Mouse (Mus musculus) liver, embryonic 14.5 days (tissue): ENCODE data around the gene Olfr1233. TPM values are rescaled to one million over a fixed set of nuclear protein-coding genes. Genes with fewer than 3 reads are reported as not detected.

ENCODE experiments used
- ATAC-seq: fragments of 200-750 bp; cut with Nextera tagmentation; 2 replicates; pipeline ENCODE4 v1.8.0; 2017; ENCODE audit warnings: moderate number of reproducible peaks, mild to moderate bottlenecking, moderate library complexity; ENCODE audit not compliant: insufficient read depth
- DNase-seq, 3 experiments: peaks; one replicate each; pipeline ENCODE4 v3.0.0-alpha.2; 2012 to 2013; ENCODE audit warnings: low read depth in 3 of 3, low spot score in 3 of 3
- H3K27ac ChIP-seq: fragments of 300-500 bp; sonication (generic); 2 replicates; pipeline ENCODE4 v1.5.1; 2014; ENCODE audit warnings: moderate library complexity, mild to moderate bottlenecking, control low read depth, inconsistent platforms
- H3K27me3 ChIP-seq: fragments of 300-500 bp; sonication (generic); 2 replicates; pipeline ENCODE4 v1.6.1; 2014; ENCODE audit warnings: mild to moderate bottlenecking, low read length, moderate library complexity; ENCODE audit not compliant: control insufficient read depth, insufficient read depth
- H3K36me3 ChIP-seq: fragments of 300-500 bp; sonication (generic); replicated peaks from 2 replicates; pipeline ENCODE4 v1.6.1; 2014; ENCODE audit warnings: low read depth; ENCODE audit not compliant: control insufficient read depth, insufficient read depth
- H3K4me1 ChIP-seq, 2 experiments: fragments of 200-500 bp in 1 of 2; fragments of 300-500 bp in 1 of 2; sonication (generic) in 1 of 2; replicated peaks; 2 replicates each; pipeline ENCODE4 v1.6.1; 2012 to 2014; ENCODE audit warnings: antibody characterized with exemption in 1 of 2, inconsistent platforms in 1 of 2, low read length in 1 of 2; ENCODE audit not compliant: control insufficient read depth in 2 of 2, insufficient read depth in 2 of 2
- H3K4me2 ChIP-seq: fragments of 300-500 bp; sonication (generic); 2 replicates; pipeline ENCODE4 v1.6.1; 2014; ENCODE audit warnings: low read depth, mild to moderate bottlenecking, control low read depth, moderate library complexity
- H3K4me3 ChIP-seq, 2 experiments: fragments of 200-500 bp in 1 of 2; fragments of 300-500 bp in 1 of 2; sonication (generic) in 1 of 2; 2 replicates each; pipeline ENCODE4 v1.5.1; 2012 to 2014; ENCODE audit warnings: low read depth in 2 of 2, low read length in 2 of 2, mild to moderate bottlenecking in 2 of 2, control low read depth in 1 of 2, inconsistent platforms in 1 of 2, moderate library complexity in 1 of 2; ENCODE audit not compliant: insufficient read depth in 1 of 2
- H3K9ac ChIP-seq: fragments of 300-500 bp; sonication (generic); replicated peaks from 2 replicates; pipeline ENCODE4 v1.6.1; 2014; ENCODE audit warnings: mild to moderate bottlenecking, control low read depth, moderate library complexity
- H3K9me3 ChIP-seq: fragments of 300-500 bp; sonication (generic); 2 replicates; pipeline ENCODE4 v1.6.1; 2016; ENCODE audit warnings: low read length, mixed read lengths; ENCODE audit not compliant: control insufficient read depth
- CTCF ChIP-seq: IDR thresholded peaks from 2 replicates; pipeline ENCODE4 v1.5.1; 2016; ENCODE audit warnings: antibody characterized with exemption, low read depth, control low read depth
- EP300 ChIP-seq: IDR thresholded peaks from 2 replicates; pipeline ENCODE4 v1.6.1; 2016; ENCODE audit warnings: antibody characterized with exemption, low read depth
- WGBS: fragments of 180-500 bp; shearing (Covaris S2); extraction: QIAGEN DNeasy Blood & Tissue Kit; methylation state at CpG from one replicate; pipeline ENCODE4 v1.1.7; 2014; ENCODE audit not compliant: insufficient replicate concordance; 5-methylcytosine and 5-hydroxymethylcytosine counted together
- polyA plus RNA-seq, 2 experiments: library from polyadenylated mRNA; depleted of rRNA in 1 of 2; stranded (reverse) in 1 of 2; unstranded in 1 of 2; fragments of >200 nt; fragmentation: Nextera tagmentation in 1 of 2; extraction: Ambion mirVana in 1 of 2; gene quantifications; 2 replicates each; pipeline versions ENCODE4 v1.2.1 to v1.2.3; 2012 to 2014

Olfr1233 gene
- not detected in 2 replicates for polyA plus RNA-seq (2012; rRNA removed)
- not detected in 2 replicates for polyA plus RNA-seq (2014; fragmentation: Nextera tagmentation; extraction: Ambion mirVana)

DNA sequence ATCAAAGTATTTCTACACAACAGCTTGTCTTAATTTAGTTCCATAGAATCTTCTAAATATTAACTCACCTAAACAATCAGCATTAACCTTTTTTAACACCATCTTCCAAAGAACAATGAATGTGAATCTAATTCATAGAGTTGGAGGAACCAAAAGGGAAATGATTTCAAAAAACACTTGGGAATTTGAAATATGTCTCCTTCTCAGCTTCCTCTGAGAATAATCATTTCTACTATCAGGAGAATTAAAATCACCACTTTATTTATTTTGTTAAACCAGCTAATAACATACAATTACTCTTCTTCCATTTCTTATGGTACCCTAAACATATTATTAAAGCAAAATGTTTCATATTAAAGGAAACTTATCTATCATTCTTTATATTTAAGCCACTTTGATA, at the start of gene Olfr1233:
Gene Olfr1233 (minus strand): TSS at position 101 of the 400 bp plus-strand sequence.
- TF ChIP-seq CTCF (no peak), EP300 (no peak)
- no peak within 1 kb of the TSS for H3K9ac ChIP-seq
- no peaks in the 10 kb centered on the region for H3K27me3 ChIP-seq
- ATAC-seq (no peak), DNase-seq (no peak)
- no peak within 1 kb of the TSS for H3K4me3 ChIP-seq
- H3K9me3 ChIP-seq = no peaks in the 10 kb centered on the region
- no peak within 1 kb of the TSS for H3K27ac ChIP-seq
- H3K4me1 ChIP-seq = no peaks in the 10 kb centered on the region
- H3K4me2 ChIP-seq = no peak within 1 kb of the TSS
- H3K36me3 ChIP-seq = no peaks in the 10 kb centered on the region

DNA sequence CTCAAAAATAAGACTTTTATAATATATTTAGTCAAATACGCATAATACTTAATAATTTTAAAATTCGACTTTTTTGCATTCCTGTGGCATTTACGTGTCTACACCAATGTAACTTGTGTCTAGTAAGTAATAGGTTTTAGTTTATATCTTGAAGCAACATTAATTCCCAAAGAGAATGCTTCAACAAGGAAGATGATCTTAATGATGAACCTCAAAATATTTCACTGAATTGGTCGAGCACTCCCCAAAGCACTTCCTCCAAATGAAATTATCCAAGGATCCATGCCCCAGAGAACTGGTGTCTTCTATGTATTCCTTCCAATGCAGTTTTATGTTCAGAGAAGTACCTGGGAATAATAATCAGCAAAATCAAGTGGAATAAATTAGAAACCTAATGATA, 22.6 kb upstream of the Olfr1233 start, which contains the start of gene Olfr1234:
Gene Olfr1234 (minus strand): TSS at position 101 of the 400 bp plus-strand sequence.
- no peak for DNase-seq
- H3K9me3 ChIP-seq = no peaks in the 10 kb centered on the region
- no peak within 1 kb of the TSS for H3K4me2 ChIP-seq
- 64% methylated on average over 4 of the region's 4 CpGs for WGBS
- H3K27ac ChIP-seq = no peak within 1 kb of the TSS
- TF ChIP-seq CTCF (no peak), EP300 (no peak)
- ATAC-seq = no peak
- H3K27me3 ChIP-seq = no peaks in the 10 kb centered on the region
- no peak within 1 kb of the TSS for H3K4me3 ChIP-seq
- no peaks in the 10 kb centered on the region for H3K4me1 ChIP-seq
- H3K36me3 ChIP-seq = no peaks in the 10 kb centered on the region
- no peak within 1 kb of the TSS for H3K9ac ChIP-seq

DNA sequence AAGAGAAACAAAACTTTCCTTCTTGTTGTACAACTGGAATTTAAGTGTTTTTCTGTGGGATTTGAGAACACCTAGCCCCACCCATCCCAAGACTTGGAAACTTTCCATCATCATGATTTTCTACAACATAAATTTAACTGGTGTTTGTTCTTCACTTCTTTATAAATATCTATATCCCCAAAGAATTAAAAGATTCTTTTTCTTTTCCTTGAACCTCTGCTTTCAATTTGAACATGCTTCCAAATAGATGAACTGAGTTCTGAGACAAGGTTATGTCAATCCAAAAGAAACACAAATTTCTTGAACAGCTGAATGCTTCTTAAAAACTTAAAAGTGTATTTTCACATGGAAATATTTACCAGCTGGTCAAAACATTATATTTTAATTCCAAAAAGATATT, 12.6 kb downstream of the Olfr1233 start, which contains the start of gene Olfr1232:
Gene Olfr1232 (minus strand): TSS at position 101 of the 400 bp plus-strand sequence.
- ATAC-seq (no peak), DNase-seq (no peak)
- H3K4me2 ChIP-seq = no peak within 1 kb of the TSS
- no peaks in the 10 kb centered on the region for H3K4me1 ChIP-seq
- H3K36me3 ChIP-seq = no peaks in the 10 kb centered on the region
- no peaks in the 10 kb centered on the region for H3K9me3 ChIP-seq
- H3K27me3 ChIP-seq = no peaks in the 10 kb centered on the region
- TF ChIP-seq EP300 (no peak), CTCF (no peak)
- H3K27ac ChIP-seq = no peak within 1 kb of the TSS
- no peak within 1 kb of the TSS for H3K4me3 ChIP-seq
- H3K9ac ChIP-seq = no peak within 1 kb of the TSS

DNA sequence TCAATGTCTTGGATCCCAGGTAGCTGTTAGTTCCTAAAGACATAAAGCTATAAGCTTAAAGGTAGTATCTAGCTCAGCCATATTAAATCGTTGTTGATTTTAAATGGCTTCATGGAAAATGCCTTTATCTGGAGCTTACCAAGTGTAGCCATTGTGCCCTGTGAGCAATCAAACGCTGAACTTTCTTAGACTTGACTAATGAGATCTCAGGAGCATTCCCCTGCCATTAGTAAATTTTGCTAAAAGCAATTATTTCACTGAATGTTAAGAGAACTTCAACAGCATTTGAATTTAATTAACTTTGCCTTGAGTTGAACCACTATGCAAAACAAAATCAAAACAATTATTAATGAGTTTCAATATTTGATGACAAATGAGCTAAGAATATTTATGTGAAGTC, 35.2 kb downstream of the Olfr1233 start, which contains the start of gene Olfr1231:
Gene Olfr1231 (minus strand): TSS at position 101 of the 400 bp plus-strand sequence.
- Histone ChIP-seq H3K9ac (no peak within 1 kb of the TSS), H3K4me1 (no peaks in the 10 kb centered on the region), H3K4me2 (no peak within 1 kb of the TSS), H3K9me3 (no peaks in the 10 kb centered on the region), H3K36me3 (no peaks in the 10 kb centered on the region), H3K4me3 (no peak within 1 kb of the TSS), H3K27me3 (no peaks in the 10 kb centered on the region), H3K27ac (no peak within 1 kb of the TSS)
- 50% methylated on average over 2 of the region's 2 CpGs for WGBS
- no peak for ATAC-seq
- no peak for TF ChIP-seq CTCF
- no peak for TF ChIP-seq EP300
- DNase-seq = no peak

DNA sequence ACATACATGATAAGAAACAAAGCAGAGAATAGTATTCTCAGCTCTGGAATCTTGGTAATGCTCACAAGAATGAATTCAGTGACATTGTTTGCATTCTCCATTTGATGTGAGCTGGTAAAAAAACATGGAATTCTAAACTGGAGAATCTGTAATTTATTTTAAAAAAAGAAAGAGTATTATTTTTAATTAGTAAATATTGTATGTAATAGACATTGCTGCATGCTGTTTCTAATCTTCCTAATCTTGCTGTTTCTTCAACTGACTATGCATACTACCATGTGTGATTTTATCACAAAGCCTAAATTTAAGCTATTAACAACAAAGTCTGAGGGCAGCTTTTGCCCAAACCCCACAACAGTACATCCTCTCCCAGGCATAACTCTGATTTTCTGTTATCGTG, 45.0 kb downstream of the Olfr1233 start, which contains the start of gene Olfr1230:
Gene Olfr1230 (minus strand): TSS at position 101 of the 400 bp plus-strand sequence.
- Histone ChIP-seq H3K9ac (no peak within 1 kb of the TSS), H3K4me3 (no peak within 1 kb of the TSS), H3K4me2 (no peak within 1 kb of the TSS), H3K27ac (no peak within 1 kb of the TSS), H3K9me3 (no peaks in the 10 kb centered on the region), H3K36me3 (no peaks in the 10 kb centered on the region), H3K4me1 (no peaks in the 10 kb centered on the region), H3K27me3 (no peaks in the 10 kb centered on the region)
- no peak for TF ChIP-seq EP300
- TF ChIP-seq CTCF = no peak
- DNase-seq (no peak), ATAC-seq (no peak)
- 64% methylated on average over 1 of the region's 1 CpGs for WGBS
